Mouse (Mus musculus) C2C12 (cell line): Measurements from ENCODE around the gene Psg19. TPM values are rescaled to one million over a fixed set of nuclear protein-coding genes. Genes with fewer than 3 reads are reported as not detected.
"Not testable (repeated sequence)": the region's sequence is repeated elsewhere in the genome, so short reads cannot be mapped to it uniquely, and the experiment has no call there.

Experiments
- H3K27me3 ChIP-seq: one replicate; pipeline ENCODE4 v1.6.1; 2011; ENCODE audit not compliant: control insufficient read depth, insufficient read depth, insufficient read length
- H3K36me3 ChIP-seq: one replicate; pipeline ENCODE4 v1.6.1; 2011; ENCODE audit not compliant: control insufficient read depth, insufficient read depth
- H3K4me3 ChIP-seq: one replicate; pipeline ENCODE4 v1.5.1; 2011; ENCODE audit warnings: mild to moderate bottlenecking, control low read depth; ENCODE audit not compliant: poor library complexity, insufficient read depth, severe bottlenecking
- H3K79me2 ChIP-seq: one replicate; pipeline ENCODE4 v1.6.1; 2011; ENCODE audit not compliant: control insufficient read depth, insufficient read depth
- H3K79me3 ChIP-seq: one replicate; pipeline ENCODE4 v1.6.1; 2011; ENCODE audit warnings: low read depth, control low read depth
- H3ac ChIP-seq: one replicate; pipeline ENCODE3; 2011; ENCODE audit warnings: low read depth; ENCODE audit not compliant: control insufficient read depth, insufficient read length
- CEBPB ChIP-seq: IDR thresholded peaks from one replicate; pipeline ENCODE4 v1.6.1; 2011; ENCODE audit warnings: low read depth, mild to moderate bottlenecking, control low read depth, moderate library complexity
- CTCF ChIP-seq: IDR thresholded peaks from one replicate; pipeline ENCODE4 v1.5.1; 2011; ENCODE audit not compliant: control insufficient read depth, insufficient read depth, insufficient read length
- MAX ChIP-seq: IDR thresholded peaks from one replicate; pipeline ENCODE4 v1.6.1; 2011; ENCODE audit warnings: mild to moderate bottlenecking, control low read depth
- MYOD1 ChIP-seq: IDR thresholded peaks from one replicate; pipeline ENCODE4 v1.6.1; 2011; ENCODE audit warnings: low read depth; ENCODE audit not compliant: control insufficient read depth, insufficient read length
- USF1 ChIP-seq: IDR thresholded peaks from one replicate; pipeline ENCODE4 v1.6.1; 2011; ENCODE audit warnings: low read depth, mild to moderate bottlenecking, control low read depth, moderate library complexity
- polyA plus RNA-seq: library from polyadenylated mRNA; unstranded; fragments of >200 nt; fragmentation: generic; extraction: Trizol; gene quantifications from one replicate; pipeline ENCODE4 v1.2.1, GENCODE M21; 2012; ENCODE audit warnings: missing spikeins

Psg19 gene
- polyA plus RNA-seq, 1 experiment: not detected

GRCm38 (mm10) chr7:18803526-18803925 is 5.2 kb upstream of the Psg19 start:
- H3K4me3 ChIP-seq: no peak overlapping the region
- no peaks in the 10 kb centered on the region for H3K27me3 ChIP-seq
- H3K79me3 ChIP-seq: no peaks in the 10 kb centered on the region
- H3K36me3 ChIP-seq: no peaks in the 10 kb centered on the region
- H3K79me2 ChIP-seq: no peaks in the 10 kb centered on the region
- TF ChIP-seq MAX: no peak
- no peak for TF ChIP-seq USF1
- no peak overlapping the region for H3ac ChIP-seq

GRCm38 (mm10) chr7:18799129-18799528 is 809 bp upstream of the Psg19 start:
- Histone ChIP-seq H3K4me3 (no peak overlapping the region), H3ac (no peak overlapping the region), H3K27me3 (no peaks in the 10 kb centered on the region), H3K79me2 (no peaks in the 10 kb centered on the region), H3K79me3 (no peaks in the 10 kb centered on the region), H3K36me3 (no peaks in the 10 kb centered on the region)
- TF ChIP-seq MYOD1: no peak

- H3K36me3 ChIP-seq, H3K4me3 ChIP-seq, H3K79me2 ChIP-seq, H3K27me3 ChIP-seq, H3K79me3 ChIP-seq, H3ac ChIP-seq: not testable (repeated sequence)
Observed at GRCm38 (mm10) chr7:18790671-18791070, 7.6 kb downstream of the Psg19 start.

- not testable (repeated sequence) for H3K27me3 ChIP-seq, H3K36me3 ChIP-seq, H3K4me3 ChIP-seq, H3ac ChIP-seq, H3K79me2 ChIP-seq, H3K79me3 ChIP-seq
Observed at GRCm38 (mm10) chr7:18781301-18781700, 17.0 kb downstream of the Psg19 start.

GRCm38 (mm10) chr7:18779337-18779781 is 19.0 kb downstream of the Psg19 start:
- H3K27me3 ChIP-seq: no peaks in the 10 kb centered on the region
- no peak overlapping the region for H3K4me3 ChIP-seq
- H3K79me3 ChIP-seq: no peaks in the 10 kb centered on the region
- H3K36me3 ChIP-seq: no peaks in the 10 kb centered on the region
- no peak overlapping the region for H3ac ChIP-seq
- TF ChIP-seq MYOD1 (no peak), CEBPB (no peak)
- H3K79me2 ChIP-seq: no peaks in the 10 kb centered on the region

- not testable (repeated sequence) for H3K4me3 ChIP-seq, H3K27me3 ChIP-seq, H3K36me3 ChIP-seq, H3K79me3 ChIP-seq, H3ac ChIP-seq, H3K79me2 ChIP-seq
Observed at GRCm38 (mm10) chr7:18762885-18763284, 35.4 kb downstream of the Psg19 start.

- H3K36me3 ChIP-seq, H3K79me3 ChIP-seq, H3K79me2 ChIP-seq, H3K27me3 ChIP-seq, H3K4me3 ChIP-seq, H3ac ChIP-seq: not testable (repeated sequence)
Observed at GRCm38 (mm10) chr7:18760152-18760551, 38.2 kb downstream of the Psg19 start.

GRCm38 (mm10) chr7:18749896-18750477 is 48.3 kb downstream of the Psg19 start:
- not testable (repeated sequence) for H3K79me3 ChIP-seq, H3K4me3 ChIP-seq, H3K36me3 ChIP-seq, H3K27me3 ChIP-seq, H3K79me2 ChIP-seq, H3ac ChIP-seq
- TF ChIP-seq CTCF: peak; percentile 65
